Mouse (Mus musculus) intestine, embryonic 16.5 days (tissue): ENCODE results near the gene Ddt. TPM values are rescaled to one million over a fixed set of nuclear protein-coding genes. Genes with fewer than 3 reads are reported as not detected.

ENCODE experiments used
- ATAC-seq: fragments of 200-750 bp; cut with Nextera tagmentation; 2 replicates; pipeline ENCODE4 v1.8.0; 2017; ENCODE audit warnings: moderate TSS enrichment, moderate library complexity
- H3K27ac ChIP-seq: fragments of 300-500 bp; sonication (generic); 2 replicates; pipeline ENCODE4 v1.5.1; 2014; ENCODE audit warnings: mild to moderate bottlenecking, low read length
- H3K27me3 ChIP-seq: fragments of 300-500 bp; sonication (generic); replicated peaks from 2 replicates; pipeline ENCODE4 v1.6.1; 2014; ENCODE audit warnings: low read length, control low read depth, mixed read lengths; ENCODE audit not compliant: control insufficient read depth, insufficient read depth
- H3K36me3 ChIP-seq: fragments of 300-500 bp; sonication (generic); 2 replicates; pipeline ENCODE4 v1.6.1; 2014; ENCODE audit warnings: low read length, control low read depth; ENCODE audit not compliant: control insufficient read depth, insufficient read depth
- H3K4me1 ChIP-seq: fragments of 300-500 bp; sonication (generic); 2 replicates; pipeline ENCODE4 v1.6.1; 2014; ENCODE audit warnings: low read length, control low read depth, mixed read lengths; ENCODE audit not compliant: control insufficient read depth, insufficient read depth
- H3K4me2 ChIP-seq: fragments of 300-500 bp; sonication (generic); 2 replicates; pipeline ENCODE4 v1.6.1; 2014; ENCODE audit warnings: low read depth, low read length, control low read depth
- H3K4me3 ChIP-seq: fragments of 300-500 bp; sonication (generic); 2 replicates; pipeline ENCODE4 v1.5.1; 2014; ENCODE audit warnings: mild to moderate bottlenecking, low read length
- H3K9ac ChIP-seq: fragments of 300-500 bp; sonication (generic); 2 replicates; pipeline ENCODE4 v1.6.1; 2014; ENCODE audit warnings: low read depth, low read length
- H3K9me3 ChIP-seq: fragments of 300-500 bp; sonication (generic); 2 replicates; pipeline ENCODE4 v1.6.1; 2016; ENCODE audit warnings: low read length, control low read depth; ENCODE audit not compliant: control insufficient read depth
- WGBS: fragments of 180-500 bp; shearing (Covaris S2); extraction: QIAGEN DNeasy Blood & Tissue Kit; methylation state at CpG from one replicate; pipeline ENCODE4 v1.1.7; 2014; 5-methylcytosine and 5-hydroxymethylcytosine counted together
- polyA plus RNA-seq: library from polyadenylated mRNA; unstranded; fragments of >200 nt; fragmentation: Nextera tagmentation; extraction: Ambion mirVana; gene quantifications from 2 replicates; pipeline ENCODE4 v1.2.1, GENCODE M21; 2015

Gene Ddt
- polyA plus RNA-seq, 1 experiment from 2014 or later, result 92.1 TPM

- Histone ChIP-seq H3K4me3 (no peak overlapping the region), H3K36me3 (peaks cover 3% of the 10 kb centered on the region), H3K9ac (no peak overlapping the region), H3K4me1 (peaks cover 10% of the 10 kb centered on the region), H3K9me3 (no peaks in the 10 kb centered on the region), H3K4me2 (no peak overlapping the region), H3K27ac (no peak overlapping the region), H3K27me3 (no peaks in the 10 kb centered on the region)
- ATAC-seq, result no peak
- WGBS, result 97% methylated on average over 3 of the region's 3 CpGs
Observed at GRCm38 (mm10) chr10:75760311-75760710, 12.9 kb downstream of the Ddt start.

GRCm38 (mm10) chr10:75756719-75757118 lies 16.5 kb downstream of the Ddt start:
- no peak for ATAC-seq
- WGBS, result 90% methylated on average over 11 of the region's 11 CpGs
- no peaks in the 10 kb centered on the region for H3K9me3 ChIP-seq
- no peak overlapping the region for H3K9ac ChIP-seq
- H3K36me3 ChIP-seq, result peaks cover 20% of the 10 kb centered on the region
- H3K4me1 ChIP-seq, result no peaks in the 10 kb centered on the region
- H3K4me2 ChIP-seq, result no peak overlapping the region
- no peak overlapping the region for H3K27ac ChIP-seq
- H3K4me3 ChIP-seq, result no peak overlapping the region
- H3K27me3 ChIP-seq, result no peaks in the 10 kb centered on the region

GRCm38 (mm10) chr10:75744017-75744416 lies 29.2 kb downstream of the Ddt start:
- no peak overlapping the region for H3K4me2 ChIP-seq
- no peaks in the 10 kb centered on the region for H3K27me3 ChIP-seq
- H3K9ac ChIP-seq, result no peak overlapping the region
- peak; percentile 84 for ATAC-seq
- H3K36me3 ChIP-seq, result peaks cover 36% of the 10 kb centered on the region
- no peaks in the 10 kb centered on the region for H3K9me3 ChIP-seq
- WGBS, result 41% methylated on average over 3 of the region's 3 CpGs
- H3K4me3 ChIP-seq, result no peak overlapping the region
- H3K27ac ChIP-seq, result no peak overlapping the region
- H3K4me1 ChIP-seq, result no peaks in the 10 kb centered on the region

- no peak for ATAC-seq
- H3K9ac ChIP-seq, result no peak overlapping the region
- no peaks in the 10 kb centered on the region for H3K9me3 ChIP-seq
- no peak overlapping the region for H3K4me3 ChIP-seq
- WGBS, result 90% methylated on average over 12 of the region's 12 CpGs
- H3K4me2 ChIP-seq, result no peak overlapping the region
- no peaks in the 10 kb centered on the region for H3K27me3 ChIP-seq
- H3K27ac ChIP-seq, result no peak overlapping the region
- peaks cover 34% of the 10 kb centered on the region for H3K36me3 ChIP-seq
- no peaks in the 10 kb centered on the region for H3K4me1 ChIP-seq
Observed at GRCm38 (mm10) chr10:75743369-75743768, 29.8 kb downstream of the Ddt start.

GRCm38 (mm10) chr10:75740866-75741265 lies 32.3 kb downstream of the Ddt start:
- peaks cover 29% of the 10 kb centered on the region for H3K36me3 ChIP-seq
- WGBS, result 89% methylated on average over 3 of the region's 3 CpGs
- H3K27me3 ChIP-seq, result no peaks in the 10 kb centered on the region
- H3K4me1 ChIP-seq, result no peaks in the 10 kb centered on the region
- H3K9ac ChIP-seq, result no peak overlapping the region
- H3K4me2 ChIP-seq, result no peak overlapping the region
- ATAC-seq, result no peak
- H3K4me3 ChIP-seq, result no peak overlapping the region
- no peak overlapping the region for H3K27ac ChIP-seq
- H3K9me3 ChIP-seq, result no peaks in the 10 kb centered on the region

GRCm38 (mm10) chr10:75725449-75725848 lies 47.8 kb downstream of the Ddt start:
- no peaks in the 10 kb centered on the region for H3K4me1 ChIP-seq
- 89% methylated on average over 7 of the region's 7 CpGs for WGBS
- peaks cover 6% of the 10 kb centered on the region for H3K36me3 ChIP-seq
- no peaks in the 10 kb centered on the region for H3K27me3 ChIP-seq
- no peak for ATAC-seq
- H3K9me3 ChIP-seq, result no peaks in the 10 kb centered on the region
- H3K4me2 ChIP-seq, result no peak overlapping the region
- H3K27ac ChIP-seq, result no peak overlapping the region
- H3K4me3 ChIP-seq, result no peak overlapping the region
- H3K9ac ChIP-seq, result no peak overlapping the region

Other genes starting within 250 kb of the Ddt start
- gene Lrrc75b, start 213.1 kb downstream of the Ddt start, polyA plus RNA-seq, result 1.9 and 2.7 TPM in 2 replicates
- 115 and 144 TPM in 2 replicates for gene Ggt1, start 211.8 kb downstream of the Ddt start, polyA plus RNA-seq
- gene Ggt5, start 184.1 kb downstream of the Ddt start, polyA plus RNA-seq, result 8.6 and 8.8 TPM in 2 replicates
- 19.1 and 23.3 TPM in 2 replicates for gene Susd2, start 129.4 kb downstream of the Ddt start, polyA plus RNA-seq
- gene Cabin1, start 9.1 kb downstream of the Ddt start, polyA plus RNA-seq, result 26.4 and 27.1 TPM in 2 replicates
- gene Gm20441, start 7.5 kb upstream of the Ddt start, polyA plus RNA-seq, result not detected in 2 replicates
- 49.1 and 53.1 TPM in 2 replicates for gene Gstt3, start 8.0 kb upstream of the Ddt start, polyA plus RNA-seq
- 16.4 and 19.2 TPM in 2 replicates for gene Gstt1, start 25.2 kb upstream of the Ddt start, polyA plus RNA-seq
- not detected in 2 replicates for gene Gstt4, start 49.1 kb upstream of the Ddt start, polyA plus RNA-seq
- gene Gstt2, start 64.0 kb upstream of the Ddt start, polyA plus RNA-seq, result 78.3 and 83.7 TPM in 2 replicates
- gene Mif, start 86.8 kb upstream of the Ddt start, polyA plus RNA-seq, result 1,982 and 2,201 TPM in 2 replicates
- 6.8 and 9.7 TPM in 2 replicates for gene Derl3, start 120.0 kb upstream of the Ddt start, polyA plus RNA-seq
- 149 and 171 TPM in 2 replicates for gene Smarcb1, start 148.2 kb upstream of the Ddt start, polyA plus RNA-seq
- gene Chchd10, start 159.7 kb upstream of the Ddt start, polyA plus RNA-seq, result 252 and 271 TPM in 2 replicates
- 23.5 and 25.4 TPM in 2 replicates for gene Mmp11, start 163.1 kb upstream of the Ddt start, polyA plus RNA-seq
- 0.29 and 0.51 TPM in 2 replicates for gene Gm867, start 167.3 kb upstream of the Ddt start, polyA plus RNA-seq
- gene Vpreb3, start 169.6 kb upstream of the Ddt start, polyA plus RNA-seq, result 0.68 TPM in 1 of 2 replicates, not detected in the other
- gene Gm5134, start 181.1 kb upstream of the Ddt start, polyA plus RNA-seq, result not detected in 2 replicates